Mouse (Mus musculus) 416B (cell line): ENCODE results near the gene Pkn1.

ENCODE experiments used
- DNase-seq: peaks from one replicate; pipeline ENCODE4 v3.0.0; 2011; ENCODE audit warnings: low read depth

Gene Pkn1

GRCm38 (mm10) chr8:83698661-83699453, at the start of gene Pkn1:
Gene Pkn1 (minus strand): TSS chr8:83699179.
- DNase-seq: peak; percentile 87

- peak; percentile 75 for DNase-seq
These were observed 49.7 kb upstream of the Pkn1 start for GRCm38 (mm10) chr8:83748708-83749107.

GRCm38 (mm10) chr8:83747661-83748346, 48.8 kb upstream of the Pkn1 start:
- DNase-seq: no peak

- no peak for DNase-seq
These were observed 45.1 kb upstream of the Pkn1 start for GRCm38 (mm10) chr8:83744070-83744469.

- no peak for DNase-seq
These were observed 44.0 kb upstream of the Pkn1 start for GRCm38 (mm10) chr8:83742968-83743367.

DNA sequence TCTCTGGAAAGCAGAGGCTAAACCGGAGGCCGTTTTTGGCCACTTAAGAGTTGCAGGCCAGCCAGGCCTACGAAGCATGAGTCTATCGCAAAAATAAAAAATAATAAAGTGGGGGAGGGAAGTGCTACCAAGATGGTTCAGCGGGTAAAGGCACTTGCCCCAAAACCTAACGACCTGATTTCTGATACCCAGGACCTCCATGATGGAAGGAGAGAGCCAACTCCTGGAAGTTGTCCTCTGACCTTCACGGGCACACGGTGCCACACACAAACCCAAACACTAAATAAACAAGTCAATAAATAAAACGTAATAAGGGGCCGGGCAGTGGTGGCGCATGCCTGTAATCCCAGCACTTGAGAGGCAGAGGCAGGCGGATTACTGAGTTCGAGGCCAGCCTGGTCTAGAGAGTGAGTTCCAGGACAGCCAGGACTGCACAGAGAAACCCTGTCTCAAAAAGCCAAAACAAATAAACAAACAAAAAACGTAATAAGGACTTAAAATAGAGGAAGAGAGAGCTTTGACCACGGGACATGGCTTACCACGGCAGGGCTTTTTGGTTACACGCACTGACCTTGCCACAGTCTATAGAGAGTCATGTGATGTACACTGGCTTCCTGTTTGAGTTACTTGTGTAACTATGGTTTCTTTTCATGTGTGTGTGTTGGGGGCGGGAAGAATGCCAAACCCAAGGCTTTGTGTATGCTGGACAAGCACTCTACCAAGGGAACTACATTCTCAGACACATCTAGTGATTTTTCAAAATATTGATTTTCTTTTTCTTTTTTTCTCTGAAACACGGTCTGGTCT, 43.1 kb upstream of the Pkn1 start:
- peak; percentile 89 for DNase-seq

DNA sequence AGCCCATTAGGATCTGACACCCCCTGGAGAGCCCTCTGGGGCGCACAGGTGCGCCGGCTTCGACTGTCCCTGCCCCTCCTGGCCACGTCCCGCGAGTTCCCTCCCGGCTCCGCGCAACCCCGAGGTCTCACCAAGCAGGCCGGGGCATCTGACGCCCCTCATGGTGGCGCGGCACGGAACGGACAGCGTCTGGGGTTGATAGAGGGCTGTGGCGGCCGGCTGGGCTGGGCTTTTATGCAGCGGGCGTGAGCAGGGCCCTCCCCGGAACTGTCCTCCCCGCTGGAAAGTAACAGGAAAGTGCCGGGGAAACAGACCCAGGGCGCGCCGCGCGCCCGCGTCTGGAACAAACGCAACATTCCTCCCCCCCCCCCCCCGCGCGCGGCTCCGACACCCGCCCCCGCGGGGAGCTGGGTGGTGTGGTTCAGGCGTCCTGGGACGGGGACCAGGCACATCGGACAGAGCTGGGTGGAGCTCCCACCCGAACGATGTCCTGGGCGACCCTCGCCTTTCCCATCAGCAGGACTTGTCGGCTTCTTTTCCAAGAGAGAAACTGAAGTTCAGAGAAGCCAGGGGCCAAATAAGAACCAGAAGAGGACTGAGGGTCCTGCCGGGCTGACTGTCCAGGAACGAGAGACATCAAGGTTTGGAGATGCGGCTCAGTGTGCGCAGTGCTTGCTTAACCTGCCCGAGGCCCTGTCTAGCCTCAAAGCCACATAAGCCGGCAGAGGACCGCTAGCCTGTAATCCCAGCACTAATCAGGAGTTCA, 42.2 kb upstream of the Pkn1 start, which contains the start of gene Adgre5:
Gene Adgre5 (minus strand): TSS at position 351 of the 766 bp plus-strand sequence.
- peak; percentile 42 for DNase-seq

DNA sequence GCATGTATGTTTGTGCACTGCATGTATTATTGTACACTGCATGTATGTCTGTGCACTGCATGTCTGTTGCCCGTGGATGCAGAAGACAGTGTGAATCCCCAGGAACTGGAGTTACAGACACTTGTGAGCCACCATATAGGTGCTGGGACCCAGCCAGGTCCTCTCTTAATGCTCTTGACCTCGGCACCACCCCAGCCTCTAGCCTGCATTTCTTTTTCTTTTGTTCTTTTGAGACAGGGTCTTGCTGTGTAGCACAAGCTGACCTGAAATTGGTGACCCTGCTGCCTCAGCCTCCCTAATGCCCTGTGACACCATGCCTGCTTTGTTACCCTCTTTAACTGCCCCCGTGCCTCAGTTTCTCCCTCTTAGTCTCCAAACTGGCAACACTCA, 41.6 kb upstream of the Pkn1 start:
- peak; percentile 22 for DNase-seq

GRCm38 (mm10) chr8:83739711-83740468, 40.9 kb upstream of the Pkn1 start:
- DNase-seq: peak; percentile 72

DNA sequence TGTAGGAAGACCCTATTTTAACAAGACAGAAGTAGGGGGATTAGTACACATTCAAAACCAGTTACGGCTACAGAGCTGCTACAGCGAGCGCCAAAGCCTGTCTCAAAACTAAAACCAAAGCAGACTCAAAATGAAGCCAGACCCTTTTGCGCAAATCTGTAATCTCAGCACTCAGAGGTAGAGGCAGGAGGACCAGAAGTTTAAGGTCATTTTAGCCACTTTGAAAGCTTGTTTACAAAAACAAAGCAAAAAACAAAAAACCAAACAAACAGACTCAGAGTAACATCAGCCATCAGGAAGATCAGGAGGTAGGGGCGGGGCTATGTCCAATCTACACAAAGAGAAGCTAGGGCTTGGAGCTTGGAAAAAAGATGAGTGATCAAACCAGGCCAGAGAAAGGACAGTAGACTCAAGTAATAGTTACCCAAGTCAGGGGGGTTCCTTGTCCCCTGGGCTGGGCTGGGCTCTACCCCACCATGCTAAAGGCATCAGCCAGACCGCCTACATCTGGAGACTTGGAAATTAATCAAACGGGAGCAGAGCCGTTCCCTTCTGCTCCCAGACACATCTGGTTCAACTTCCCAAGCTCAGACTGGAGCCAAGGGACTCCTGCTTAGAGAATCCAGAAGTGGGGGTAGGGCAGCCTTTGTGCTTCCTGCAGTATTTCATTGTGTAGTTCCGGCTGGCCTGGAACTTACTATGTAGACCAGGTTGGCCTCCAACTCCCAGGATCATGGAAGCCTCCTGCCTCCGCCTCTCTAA, 40.2 kb upstream of the Pkn1 start:
- no peak for DNase-seq

DNA sequence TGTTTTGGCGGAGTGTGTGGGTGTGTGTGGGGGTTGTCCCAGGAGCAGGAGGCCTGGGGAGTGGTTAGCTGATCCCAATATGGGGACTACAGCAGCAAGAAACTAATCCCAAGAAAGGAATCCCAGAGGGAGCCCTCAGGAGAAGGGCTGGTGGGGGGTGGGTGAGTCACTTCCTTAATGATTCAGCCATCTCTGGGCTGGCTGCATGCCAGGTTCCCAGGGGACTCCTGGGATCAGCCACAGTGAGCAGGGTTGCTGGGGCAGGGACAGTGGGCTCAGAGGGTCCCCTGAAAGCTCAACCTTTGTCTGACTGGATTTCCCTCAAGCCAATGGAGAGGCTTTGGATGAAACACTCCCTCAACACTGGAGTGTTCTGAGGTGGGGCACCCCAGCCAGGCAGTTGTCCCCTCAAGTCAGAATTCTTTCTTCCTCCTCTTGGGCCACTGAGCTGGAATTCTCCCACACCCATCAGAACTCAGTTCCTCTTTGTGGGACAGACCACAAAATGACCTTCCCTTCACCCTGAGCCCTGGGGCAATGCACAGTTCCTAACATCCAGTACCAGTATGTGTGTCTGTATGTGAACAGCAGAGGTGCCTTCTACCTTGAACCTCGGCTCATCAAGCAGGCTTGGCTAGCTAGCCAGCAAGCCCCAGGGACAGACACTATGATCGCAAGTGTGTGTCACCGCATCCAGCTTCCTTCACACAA, 39.0 kb upstream of the Pkn1 start:
- peak; percentile 64 for DNase-seq

DNA sequence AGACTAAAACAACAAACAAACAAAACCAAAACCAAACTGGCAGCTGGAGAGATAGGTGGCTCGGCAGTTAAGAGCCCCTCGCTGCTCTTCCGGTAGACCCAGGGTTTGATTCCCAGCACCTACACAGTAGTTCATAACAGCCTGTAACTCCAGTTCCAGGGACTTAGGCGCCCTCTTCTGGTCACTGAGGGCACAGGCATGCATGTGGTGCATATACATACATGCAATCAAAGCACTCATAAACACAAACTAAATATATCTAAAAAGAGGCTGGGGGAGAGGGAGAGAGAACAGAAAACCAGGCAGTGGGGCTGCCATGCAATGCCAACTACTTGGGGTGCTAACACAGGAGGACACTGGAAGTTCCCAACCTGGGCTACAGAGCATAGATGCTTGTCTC, 38.4 kb upstream of the Pkn1 start:
- DNase-seq: no peak

DNA sequence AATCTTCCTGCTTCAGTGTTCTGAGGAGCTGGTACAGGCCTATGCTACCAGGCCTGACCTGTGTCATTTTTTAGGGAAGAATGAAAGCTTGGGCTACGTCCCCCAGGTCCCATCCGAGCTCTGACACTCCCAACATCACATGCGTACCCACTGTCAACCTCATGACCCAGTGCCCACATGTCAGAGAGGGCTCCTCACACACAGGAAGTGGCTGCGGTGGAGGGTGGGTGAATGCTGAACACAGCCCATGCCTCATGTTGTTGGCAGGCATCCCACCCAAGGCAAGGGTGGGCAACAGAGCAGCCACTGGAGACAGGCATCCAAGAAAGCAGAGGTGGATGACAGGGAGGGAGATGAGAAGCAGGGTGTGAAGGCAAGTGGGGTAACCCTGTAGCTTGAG, 37.7 kb upstream of the Pkn1 start:
- no peak for DNase-seq

- peak; percentile 62 for DNase-seq
These were observed 33.9 kb upstream of the Pkn1 start for GRCm38 (mm10) chr8:83732919-83733318.

- DNase-seq: no peak
These were observed 32.9 kb upstream of the Pkn1 start for GRCm38 (mm10) chr8:83731906-83732305.

DNA sequence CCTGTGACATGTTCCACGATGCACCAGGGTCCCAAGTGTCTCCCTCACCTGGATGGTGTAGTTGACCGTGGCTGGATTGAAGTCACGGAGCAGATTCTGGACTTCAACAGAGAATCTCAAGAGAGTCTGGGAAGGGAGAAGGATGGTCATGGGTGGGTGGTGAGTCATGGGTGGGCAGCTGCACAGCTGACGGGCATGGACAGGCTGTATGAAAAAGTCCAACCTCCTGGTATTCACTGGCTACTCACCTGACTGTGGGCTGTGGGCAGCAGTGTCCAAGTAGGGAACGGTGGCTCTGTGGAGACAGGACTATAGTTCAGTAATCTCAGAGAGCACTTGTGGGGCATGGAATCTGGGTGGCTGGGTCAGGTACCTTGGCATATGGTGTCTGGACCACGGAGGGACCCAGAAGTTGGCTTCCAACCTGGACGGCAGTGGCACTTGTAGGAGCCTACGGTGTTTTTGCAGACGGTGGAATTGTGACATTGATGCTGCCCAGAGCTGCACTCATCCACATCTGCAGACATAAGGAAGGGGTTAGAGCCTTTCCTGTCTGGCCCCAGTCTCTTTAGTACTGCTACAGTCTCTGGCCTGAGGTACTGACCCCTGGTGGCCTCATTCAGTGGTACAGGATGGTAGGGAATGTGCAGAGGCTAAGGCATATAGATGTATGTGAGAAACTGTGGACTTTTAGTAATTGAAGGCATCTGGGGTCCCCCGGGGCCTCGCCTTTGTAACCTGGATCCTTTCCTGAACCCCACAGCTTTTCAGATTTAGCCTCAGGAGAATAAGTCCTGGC, 30.2 kb upstream of the Pkn1 start:
- DNase-seq: peak; percentile 53

DNA sequence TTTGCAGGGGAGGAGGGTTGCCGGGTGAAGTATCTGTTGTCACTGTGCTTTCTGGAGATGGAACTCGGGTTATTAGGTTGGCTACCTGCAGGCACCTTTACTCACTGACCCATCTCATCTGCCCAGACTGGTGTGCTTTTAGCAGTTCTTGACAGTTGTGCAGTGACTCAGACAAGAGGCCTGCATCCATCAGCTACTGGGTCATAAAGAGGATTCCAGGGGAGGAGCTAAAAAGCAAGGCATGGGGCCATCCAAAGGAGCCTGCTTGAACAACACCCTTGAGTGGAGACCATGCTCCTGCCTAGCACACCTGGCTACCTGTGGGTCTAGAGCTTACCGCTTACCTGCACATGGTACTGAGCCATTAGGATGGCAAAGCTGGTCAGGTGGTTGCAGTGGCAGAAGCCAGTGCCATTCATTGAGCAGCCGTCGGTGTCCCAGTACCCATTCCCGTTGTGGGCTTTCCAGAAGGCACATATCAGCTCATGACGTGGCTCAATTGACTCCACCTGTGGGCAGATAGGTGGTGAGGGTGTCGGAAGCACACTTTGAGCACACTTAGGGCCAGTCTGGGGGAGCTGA, 26.6 kb upstream of the Pkn1 start:
- DNase-seq: no peak

DNA sequence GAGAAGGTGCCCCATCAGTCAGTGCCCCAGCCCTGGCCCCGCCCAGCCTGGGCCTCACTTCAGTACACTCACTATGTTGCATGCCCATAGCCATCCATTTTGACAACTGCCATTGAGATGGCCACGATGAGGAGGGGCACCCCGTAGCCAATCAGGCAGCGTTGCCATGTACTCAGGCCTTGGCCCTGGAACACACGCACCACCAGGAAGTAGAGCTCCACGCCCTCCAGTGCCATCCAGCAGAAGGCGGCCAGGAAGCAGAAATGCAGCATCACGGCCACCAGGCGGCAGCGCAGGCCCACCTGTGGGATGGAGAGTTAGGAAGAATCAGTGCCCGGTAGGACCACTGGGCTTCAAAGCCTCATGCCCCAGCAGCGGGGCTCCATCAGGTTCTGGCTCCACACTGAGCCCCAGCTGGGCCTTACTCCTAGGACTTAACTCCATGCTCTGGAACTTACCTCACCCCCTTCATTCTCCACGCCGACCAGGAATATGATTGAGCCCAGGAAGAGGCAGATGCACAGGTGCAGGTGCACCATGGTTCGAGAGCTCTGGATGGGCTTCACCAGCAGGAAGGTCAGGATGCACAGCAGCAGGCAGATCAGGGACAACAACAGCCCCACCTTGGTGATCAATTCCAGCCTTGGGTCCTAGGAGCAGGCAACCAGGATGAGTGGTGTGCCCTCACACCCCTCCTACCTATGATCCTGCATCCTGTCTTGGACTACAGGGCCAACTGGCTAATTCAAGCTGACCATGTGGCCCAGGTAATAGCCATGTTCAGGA, 25.9 kb upstream of the Pkn1 start:
- DNase-seq: peak; percentile 87
